Mouse (Mus musculus) lung, embryonic 15.5 days (tissue): ENCODE data around the gene Gm49353. TPM values are rescaled to one million over a fixed set of nuclear protein-coding genes. Genes with fewer than 3 reads are reported as not detected.

Source experiments
- ATAC-seq: fragments of 200-750 bp; cut with Nextera tagmentation; 2 replicates; pipeline ENCODE4 v1.8.0; 2017; ENCODE audit warnings: moderate number of reproducible peaks, borderline replicate concordance; ENCODE audit not compliant: low FRiP score, low TSS enrichment; ENCODE audit errors: extremely low read depth
- H3K27ac ChIP-seq: fragments of 300-500 bp; sonication (generic); 2 replicates; pipeline ENCODE4 v1.5.1; 2015; ENCODE audit warnings: moderate library complexity, mild to moderate bottlenecking, inconsistent platforms
- H3K27me3 ChIP-seq: fragments of 300-500 bp; sonication (generic); 2 replicates; pipeline ENCODE4 v1.6.1; 2015; ENCODE audit warnings: inconsistent platforms
- H3K36me3 ChIP-seq: fragments of 300-500 bp; sonication (generic); 2 replicates; pipeline ENCODE4 v1.6.1; 2015; ENCODE audit warnings: inconsistent platforms
- H3K4me1 ChIP-seq: fragments of 300-500 bp; sonication (generic); 2 replicates; pipeline ENCODE4 v1.6.1; 2015; ENCODE audit warnings: inconsistent platforms
- H3K4me2 ChIP-seq: fragments of 300-500 bp; sonication (generic); 2 replicates; pipeline ENCODE4 v1.6.1; 2015; ENCODE audit warnings: inconsistent platforms, mild to moderate bottlenecking, moderate library complexity
- H3K4me3 ChIP-seq: fragments of 300-500 bp; sonication (generic); 2 replicates; pipeline ENCODE4 v1.5.1; 2015; ENCODE audit warnings: mild to moderate bottlenecking, inconsistent platforms
- H3K9ac ChIP-seq: fragments of 300-500 bp; sonication (generic); 2 replicates; pipeline ENCODE4 v1.6.1; 2015; ENCODE audit warnings: inconsistent platforms
- H3K9me3 ChIP-seq: fragments of 300-500 bp; sonication (generic); 2 replicates; pipeline ENCODE4 v1.6.1; 2016; ENCODE audit warnings: inconsistent platforms
- WGBS: fragments of 180-500 bp; shearing (Covaris S2); methylation state at CpG from one replicate; pipeline ENCODE4 v1.1.7; 2015; 5-methylcytosine and 5-hydroxymethylcytosine counted together
- polyA plus RNA-seq: library from polyadenylated mRNA; unstranded; fragments of >200 nt; fragmentation: Nextera tagmentation; extraction: Ambion mirVana; gene quantifications from 2 replicates; pipeline ENCODE4 v1.2.1, GENCODE M21; 2015

Gene Gm49353
- polyA plus RNA-seq: 0.31 TPM in 1 of 2 replicates, not detected in the other

DNA sequence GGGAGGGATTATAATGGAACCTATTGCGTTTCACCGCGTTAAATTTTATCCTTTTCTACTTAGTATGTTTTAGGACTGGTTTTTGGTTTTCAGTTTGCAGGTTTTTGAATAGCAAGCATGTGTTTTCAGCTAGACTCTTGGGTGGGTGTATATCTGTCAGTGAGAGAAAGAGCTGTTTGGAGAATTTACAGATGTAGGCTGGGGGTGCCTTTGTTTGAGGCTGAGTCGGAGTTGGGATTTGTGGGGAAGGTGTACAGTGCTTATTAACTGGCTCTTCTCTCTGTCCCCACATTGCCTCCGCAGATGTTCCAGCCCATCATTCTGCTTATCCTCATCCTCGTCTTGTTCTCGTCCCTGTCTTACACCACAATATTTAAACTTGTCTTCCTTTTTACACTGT lies at the start of gene Gm49353:
Gene Gm49353 (plus strand): TSS at position 313 of the 400 bp plus-strand sequence.
- WGBS: 84% methylated on average over 7 of the region's 7 CpGs

GRCm38 (mm10) chr10:29155304-29155703 lies 43.5 kb upstream of the Gm49353 start:
- ATAC-seq: no peak
- Histone ChIP-seq H3K4me1 (no peaks in the 10 kb centered on the region), H3K27ac (no peak overlapping the region), H3K36me3 (no peaks in the 10 kb centered on the region), H3K4me2 (no peak overlapping the region), H3K4me3 (no peak overlapping the region), H3K9me3 (no peaks in the 10 kb centered on the region), H3K9ac (no peak overlapping the region), H3K27me3 (no peaks in the 10 kb centered on the region)
- 81% methylated on average over 3 of the region's 3 CpGs for WGBS

More for the DNA sequence above, at the start of gene Gm49353:
- H3K27ac ChIP-seq: no peak within 1 kb of the TSS
- H3K27me3 ChIP-seq: no peaks in the 10 kb centered on the region
- no peak within 1 kb of the TSS for H3K4me3 ChIP-seq
- no peaks in the 10 kb centered on the region for H3K4me1 ChIP-seq
- ATAC-seq: no peak
- H3K36me3 ChIP-seq: no peaks in the 10 kb centered on the region
- no peak within 1 kb of the TSS for H3K4me2 ChIP-seq
- no peaks in the 10 kb centered on the region for H3K9me3 ChIP-seq
- no peak within 1 kb of the TSS for H3K9ac ChIP-seq

GRCm38 (mm10) chr10:29161664-29162063 lies 37.1 kb upstream of the Gm49353 start:
- no peak for ATAC-seq
- H3K9me3 ChIP-seq: no peaks in the 10 kb centered on the region
- 51% methylated on average over 2 of the region's 2 CpGs for WGBS
- H3K27me3 ChIP-seq: no peaks in the 10 kb centered on the region
- H3K9ac ChIP-seq: no peak overlapping the region
- no peak overlapping the region for H3K4me2 ChIP-seq
- no peak overlapping the region for H3K27ac ChIP-seq
- H3K4me3 ChIP-seq: no peak overlapping the region
- H3K36me3 ChIP-seq: no peaks in the 10 kb centered on the region
- H3K4me1 ChIP-seq: no peaks in the 10 kb centered on the region

- Histone ChIP-seq H3K27me3 (no peaks in the 10 kb centered on the region), H3K4me2 (no peak overlapping the region), H3K36me3 (no peaks in the 10 kb centered on the region), H3K4me3 (no peak overlapping the region), H3K9ac (no peak overlapping the region), H3K27ac (no peak overlapping the region), H3K4me1 (no peaks in the 10 kb centered on the region), H3K9me3 (no peaks in the 10 kb centered on the region)
- WGBS: 68% methylated on average over 2 of the region's 2 CpGs
- ATAC-seq: no peak
These were observed 25.0 kb upstream of the Gm49353 start for GRCm38 (mm10) chr10:29173778-29174177.

DNA sequence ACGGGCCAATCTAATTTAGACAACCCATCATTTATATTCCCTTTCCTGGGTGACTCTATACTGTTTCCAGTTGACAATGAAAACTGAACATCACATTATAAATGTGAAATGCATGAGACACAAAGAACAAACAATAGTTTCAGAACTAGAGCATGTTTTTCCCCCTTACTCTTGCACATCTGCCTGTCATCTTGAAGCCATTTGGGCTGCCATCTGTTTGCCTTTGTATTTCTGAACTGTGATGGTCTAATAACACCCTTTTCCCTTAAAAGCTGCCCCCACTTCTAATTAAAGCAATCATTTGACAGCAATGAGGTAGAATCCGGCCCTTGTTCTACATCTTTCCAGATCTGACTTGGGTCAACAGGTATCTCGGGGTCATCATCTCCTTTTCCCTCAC lies 23.1 kb upstream of the Gm49353 start:
- Histone ChIP-seq H3K27me3 (no peaks in the 10 kb centered on the region), H3K36me3 (no peaks in the 10 kb centered on the region), H3K9ac (no peak overlapping the region), H3K27ac (no peak overlapping the region), H3K4me3 (no peak overlapping the region), H3K9me3 (no peaks in the 10 kb centered on the region), H3K4me2 (no peak overlapping the region), H3K4me1 (no peaks in the 10 kb centered on the region)
- WGBS: 74% methylated on average over 3 of the region's 3 CpGs
- ATAC-seq: no peak

DNA sequence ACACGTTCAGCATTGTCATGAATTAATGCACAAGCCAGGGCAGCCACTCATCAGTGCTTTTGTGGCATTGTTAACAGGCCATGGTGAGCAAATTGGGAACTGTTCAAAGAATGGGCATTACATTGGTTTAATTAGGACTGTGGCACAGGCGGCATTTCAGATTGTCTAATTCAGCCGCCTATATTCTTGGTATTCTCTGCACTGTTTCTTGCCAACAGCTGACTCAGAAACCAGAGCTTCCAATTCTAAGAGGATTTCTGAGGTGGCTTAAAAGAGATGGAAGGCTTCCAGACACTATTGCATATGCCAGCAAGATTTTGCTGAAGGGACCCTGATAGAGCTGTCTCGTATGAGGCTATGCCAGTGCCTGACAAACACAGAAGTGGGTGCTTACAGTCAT lies 21.9 kb upstream of the Gm49353 start:
- Histone ChIP-seq H3K4me2 (no peak overlapping the region), H3K27me3 (no peaks in the 10 kb centered on the region), H3K4me3 (no peak overlapping the region), H3K4me1 (no peaks in the 10 kb centered on the region), H3K27ac (no peak overlapping the region), H3K9ac (no peak overlapping the region), H3K36me3 (no peaks in the 10 kb centered on the region), H3K9me3 (no peaks in the 10 kb centered on the region)
- 75% methylated on average over 4 of the region's 4 CpGs for WGBS
- no peak for ATAC-seq

GRCm38 (mm10) chr10:29178003-29178402 lies 20.8 kb upstream of the Gm49353 start:
- H3K9me3 ChIP-seq: no peaks in the 10 kb centered on the region
- H3K4me2 ChIP-seq: no peak overlapping the region
- H3K4me3 ChIP-seq: no peak overlapping the region
- whole genome bisulfite sequencing: 39% methylated on average over 2 of the region's 2 CpGs
- no peak overlapping the region for H3K27ac ChIP-seq
- H3K9ac ChIP-seq: no peak overlapping the region
- no peak for ATAC-seq
- no peaks in the 10 kb centered on the region for H3K36me3 ChIP-seq
- H3K4me1 ChIP-seq: no peaks in the 10 kb centered on the region
- H3K27me3 ChIP-seq: no peaks in the 10 kb centered on the region

DNA sequence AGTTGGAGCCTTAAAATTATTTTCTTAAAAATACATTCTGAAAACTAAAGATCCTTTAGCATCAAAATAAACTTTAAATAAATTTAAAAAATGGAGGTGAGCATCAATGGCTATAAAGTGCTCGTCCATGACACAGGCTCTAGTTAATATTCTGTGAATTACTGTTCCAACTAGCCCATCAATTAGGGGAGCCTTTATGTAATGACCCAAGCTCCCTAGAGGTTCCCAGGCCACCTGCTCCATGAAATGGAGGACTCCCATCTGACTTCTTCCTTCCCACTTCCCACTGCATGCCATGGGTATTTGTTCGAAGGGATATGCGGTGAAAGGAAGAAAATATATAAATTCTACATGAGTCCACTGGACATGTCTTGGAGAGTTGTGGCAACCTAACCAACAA lies 18.5 kb upstream of the Gm49353 start:
- Histone ChIP-seq H3K36me3 (no peaks in the 10 kb centered on the region), H3K4me3 (no peak overlapping the region), H3K9me3 (no peaks in the 10 kb centered on the region), H3K4me2 (no peak overlapping the region), H3K4me1 (no peaks in the 10 kb centered on the region), H3K27me3 (no peaks in the 10 kb centered on the region), H3K9ac (no peak overlapping the region), H3K27ac (no peak overlapping the region)
- no peak for ATAC-seq
- 92% methylated on average over 3 of the region's 3 CpGs for WGBS

DNA sequence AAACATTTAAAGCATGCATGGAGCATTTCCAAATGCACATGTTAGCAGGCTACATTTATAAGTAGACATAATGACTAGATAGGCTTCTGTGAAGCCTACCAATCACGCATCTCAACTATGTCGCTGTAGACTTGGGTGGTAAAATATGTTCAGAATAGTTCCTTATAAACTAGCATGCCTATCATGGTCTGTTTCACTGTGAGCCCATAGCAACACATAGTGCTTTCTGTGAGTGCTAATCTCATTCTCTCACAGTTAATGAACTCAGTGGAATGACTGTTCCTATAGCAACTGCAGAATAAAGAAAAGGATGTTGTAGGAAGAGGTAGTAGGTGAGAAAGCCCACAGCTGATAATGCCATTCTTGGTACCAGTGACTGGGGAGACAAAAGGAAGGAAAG lies 17.7 kb upstream of the Gm49353 start:
- 78% methylated on average over 2 of the region's 2 CpGs for WGBS
- H3K27me3 ChIP-seq: no peaks in the 10 kb centered on the region
- H3K9me3 ChIP-seq: no peaks in the 10 kb centered on the region
- ATAC-seq: no peak
- no peak overlapping the region for H3K4me2 ChIP-seq
- H3K36me3 ChIP-seq: no peaks in the 10 kb centered on the region
- no peaks in the 10 kb centered on the region for H3K4me1 ChIP-seq
- H3K4me3 ChIP-seq: no peak overlapping the region
- H3K27ac ChIP-seq: no peak overlapping the region
- H3K9ac ChIP-seq: no peak overlapping the region

GRCm38 (mm10) chr10:29193769-29194168 lies 5.0 kb upstream of the Gm49353 start:
- Histone ChIP-seq H3K36me3 (no peaks in the 10 kb centered on the region), H3K9ac (no peak overlapping the region), H3K4me1 (no peaks in the 10 kb centered on the region), H3K9me3 (no peaks in the 10 kb centered on the region), H3K4me3 (no peak overlapping the region), H3K4me2 (no peak overlapping the region), H3K27ac (no peak overlapping the region), H3K27me3 (no peaks in the 10 kb centered on the region)
- ATAC-seq: no peak

- 94% methylated on average over 33 of the region's 33 CpGs for WGBS
- H3K9ac ChIP-seq: no peak overlapping the region
- H3K27ac ChIP-seq: no peak overlapping the region
- H3K4me1 ChIP-seq: no peaks in the 10 kb centered on the region
- H3K9me3 ChIP-seq: no peaks in the 10 kb centered on the region
- no peak overlapping the region for H3K4me3 ChIP-seq
- no peak overlapping the region for H3K4me2 ChIP-seq
- no peaks in the 10 kb centered on the region for H3K27me3 ChIP-seq
- no peaks in the 10 kb centered on the region for H3K36me3 ChIP-seq
- no peak for ATAC-seq
These were observed 1.9 kb upstream of the Gm49353 start for GRCm38 (mm10) chr10:29196811-29197210.

DNA sequence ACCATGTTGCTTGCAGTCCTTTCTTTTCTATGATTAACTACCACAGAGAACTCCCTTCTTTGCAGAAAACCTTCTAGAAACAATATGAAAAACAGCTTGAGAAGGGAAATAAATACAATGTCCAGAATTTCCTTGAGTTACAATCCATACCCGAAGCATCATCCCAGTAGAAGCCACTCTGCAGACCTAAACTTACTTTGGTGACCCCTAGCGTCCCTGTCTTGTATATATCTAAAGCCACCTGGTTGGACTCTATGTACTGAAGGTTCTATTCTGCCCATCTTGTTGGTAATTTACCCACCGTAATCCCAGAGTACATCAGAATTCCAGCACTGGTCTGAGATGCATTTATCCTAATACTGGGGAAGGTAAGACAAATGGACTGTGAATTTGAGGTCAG lies 1.1 kb downstream of the Gm49353 start:
- H3K4me2 ChIP-seq: no peak overlapping the region
- no peak overlapping the region for H3K27ac ChIP-seq
- no peak overlapping the region for H3K9ac ChIP-seq
- ATAC-seq: no peak
- no peaks in the 10 kb centered on the region for H3K27me3 ChIP-seq
- H3K4me1 ChIP-seq: no peaks in the 10 kb centered on the region
- no peak overlapping the region for H3K4me3 ChIP-seq
- H3K9me3 ChIP-seq: no peaks in the 10 kb centered on the region
- WGBS: 66% methylated on average over 3 of the region's 3 CpGs
- no peaks in the 10 kb centered on the region for H3K36me3 ChIP-seq

DNA sequence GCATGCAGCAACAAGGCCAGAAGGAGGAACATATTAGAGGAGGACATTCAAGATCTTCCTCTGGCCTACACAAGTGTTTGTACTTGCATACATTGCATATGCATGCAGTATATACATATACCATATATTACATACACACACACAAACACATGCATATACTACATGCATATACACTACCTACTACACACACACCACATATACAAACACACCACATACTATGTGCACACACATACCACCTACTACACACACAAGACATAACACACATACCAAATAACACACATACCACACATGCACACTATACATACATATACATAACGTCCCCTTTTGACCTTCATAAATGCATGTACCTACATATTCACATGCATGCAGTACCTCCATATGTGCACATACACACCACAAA lies 1.9 kb downstream of the Gm49353 start:
- H3K27me3 ChIP-seq: no peaks in the 10 kb centered on the region
- H3K9me3 ChIP-seq: no peaks in the 10 kb centered on the region
- WGBS: 78% methylated on average over 1 of the region's 1 CpGs
- no peak for ATAC-seq
- no peaks in the 10 kb centered on the region for H3K36me3 ChIP-seq
- H3K9ac ChIP-seq: no peak overlapping the region
- H3K27ac ChIP-seq: no peak overlapping the region
- no peak overlapping the region for H3K4me3 ChIP-seq
- no peaks in the 10 kb centered on the region for H3K4me1 ChIP-seq
- no peak overlapping the region for H3K4me2 ChIP-seq
